Mouse (Mus musculus) layer of hippocampus, adult 9-11 months (tissue): ENCODE measurements around the gene Drg1.
"Not testable (repeated sequence)": the region's sequence is repeated elsewhere in the genome, so short reads cannot be mapped to it uniquely, and the experiment has no call there.

ENCODE experiments used
- DNase-seq: peaks from one replicate; pipeline ENCODE4 v3.0.0; 2022

The Drg1 gene

GRCm38 (mm10) chr11:3165210-3165782 lies 100.9 kb downstream of the Drg1 start:
- DNase-seq: not testable (repeated sequence)

DNA sequence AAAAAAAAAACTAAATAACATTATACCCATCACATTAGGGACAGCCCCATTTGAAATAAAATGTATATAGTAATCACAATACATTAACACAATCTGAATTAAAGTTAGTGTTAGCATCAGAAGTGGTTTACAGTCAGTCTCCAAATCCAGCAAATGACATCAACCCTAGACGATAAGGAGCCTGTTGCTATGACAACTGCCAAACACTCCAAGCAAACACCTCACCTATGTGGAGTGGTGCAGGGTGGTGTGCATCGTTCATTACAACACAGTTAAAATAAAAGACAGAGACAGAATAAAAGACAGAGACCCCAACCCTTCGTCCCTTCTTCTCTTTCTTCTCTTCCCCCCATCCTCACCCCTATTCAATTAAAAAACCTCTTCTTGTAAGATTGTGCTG lies 102.6 kb downstream of the Drg1 start:
- DNase-seq: not testable (repeated sequence)

- not testable (repeated sequence) for DNase-seq
Measured at GRCm38 (mm10) chr11:3163122-3163521, 103.1 kb downstream of the Drg1 start.

DNA sequence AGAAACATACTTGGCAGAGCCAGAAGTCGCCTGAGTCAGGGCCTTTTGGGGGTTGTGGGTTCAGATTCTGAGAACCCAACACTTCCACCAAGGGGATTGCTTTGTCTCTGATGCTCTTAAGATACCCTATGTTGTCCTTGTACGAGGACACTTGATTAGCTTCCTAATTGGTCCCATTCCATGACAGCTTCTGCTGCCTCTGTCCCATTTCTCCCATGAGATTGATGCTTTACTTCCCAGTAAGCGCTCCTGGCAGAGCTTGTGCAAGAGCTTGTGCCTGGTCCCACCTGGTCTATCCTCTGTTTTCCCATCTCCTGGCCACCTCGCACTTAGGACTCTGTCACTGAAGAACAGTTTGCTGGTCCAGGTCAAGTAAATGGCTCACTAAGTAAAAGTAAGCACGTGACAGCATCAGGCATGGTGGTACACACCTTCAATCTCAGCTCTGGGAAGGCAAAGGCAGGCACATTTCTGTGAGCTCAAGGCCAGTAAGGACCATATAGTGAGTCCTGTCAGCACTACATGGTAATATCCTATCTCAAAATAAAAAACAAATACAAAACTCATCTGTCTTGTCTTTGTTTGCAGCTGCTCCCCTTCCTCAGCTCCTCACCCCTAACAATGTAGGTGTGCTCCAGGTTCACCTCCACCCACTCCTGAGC lies 103.8 kb downstream of the Drg1 start:
- DNase-seq: peak; percentile 72

DNA sequence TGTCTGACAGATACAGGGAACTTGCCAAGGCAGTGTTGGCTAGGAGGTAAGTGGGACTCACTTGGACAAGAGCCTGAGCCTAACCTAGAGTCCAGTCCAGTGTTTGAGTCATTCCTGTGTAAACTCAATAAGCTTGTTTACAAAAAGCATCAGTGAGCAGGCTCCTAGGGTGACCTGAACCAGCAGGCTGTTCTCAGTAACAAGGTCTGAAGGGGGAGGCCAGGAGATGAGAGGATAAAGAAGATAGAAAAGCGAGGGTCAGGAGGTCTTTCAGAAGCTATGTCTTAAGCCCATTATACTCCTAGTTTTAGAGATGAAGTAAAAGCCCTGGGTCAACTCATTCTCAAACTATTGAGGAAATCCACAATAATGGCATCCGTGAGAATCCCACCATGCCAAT lies 104.8 kb downstream of the Drg1 start:
- DNase-seq: peak; percentile 59

GRCm38 (mm10) chr11:3158800-3159199 lies 107.4 kb downstream of the Drg1 start:
- DNase-seq: not testable (repeated sequence)

GRCm38 (mm10) chr11:3157996-3158395 lies 108.2 kb downstream of the Drg1 start:
- DNase-seq: peak; percentile 61

GRCm38 (mm10) chr11:3156991-3157390 lies 109.2 kb downstream of the Drg1 start:
- DNase-seq: not testable (repeated sequence)

DNA sequence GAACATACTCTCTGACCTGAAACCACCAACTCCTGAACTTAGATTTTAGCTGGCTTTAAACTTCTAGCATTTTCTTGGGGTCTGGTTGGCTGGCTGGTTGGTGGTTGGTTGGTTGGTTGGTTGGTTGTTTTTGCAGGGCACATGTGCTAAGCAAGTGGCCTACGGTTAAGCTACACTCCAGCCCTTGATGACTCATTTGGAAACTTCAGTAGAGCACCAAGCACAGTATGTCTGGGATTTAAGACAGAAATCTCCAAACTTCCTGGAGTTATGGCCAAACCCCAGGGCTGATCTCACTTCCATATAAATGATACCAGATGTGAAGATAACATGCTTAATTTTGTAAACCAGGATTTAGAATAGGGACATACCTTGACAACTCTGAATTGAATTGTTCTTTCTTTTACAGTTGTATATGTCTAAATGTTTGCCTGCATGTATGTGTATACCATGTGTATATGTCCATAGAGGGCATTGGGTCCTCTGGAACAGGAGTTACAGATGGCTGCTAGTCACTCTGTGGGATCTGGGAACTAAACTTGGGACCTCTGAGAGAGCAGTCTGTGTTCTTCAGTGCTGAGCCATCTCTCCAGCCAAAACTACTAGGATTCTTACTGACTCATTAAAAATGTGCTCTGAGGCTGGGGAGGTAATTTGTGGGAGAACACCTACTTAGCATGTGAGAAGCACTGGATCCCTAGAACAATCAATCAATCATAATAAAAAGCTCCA lies 112.4 kb downstream of the Drg1 start:
- peak; percentile 73 for DNase-seq

DNA sequence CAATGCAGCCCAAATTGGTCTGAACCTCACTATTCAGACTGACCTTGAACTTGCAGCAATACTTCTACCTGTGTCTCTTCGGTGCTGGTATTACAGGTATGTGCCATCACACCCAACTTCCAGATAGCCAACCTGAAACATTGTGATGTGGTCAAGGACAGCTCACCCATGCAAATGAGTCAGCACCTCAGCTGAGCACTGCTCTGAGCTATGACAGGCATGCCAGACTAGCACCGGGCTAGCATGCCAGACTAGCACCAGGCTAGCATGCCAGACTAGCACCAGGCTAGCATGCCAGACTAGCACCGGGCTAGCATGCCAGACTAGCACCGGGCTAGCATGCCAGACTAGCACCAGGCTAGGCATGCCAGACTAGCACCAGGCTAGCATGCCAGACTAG lies 114.9 kb downstream of the Drg1 start:
- DNase-seq: not testable (repeated sequence)

GRCm38 (mm10) chr11:3150677-3151003 lies 115.6 kb downstream of the Drg1 start:
- DNase-seq: not testable (repeated sequence)

GRCm38 (mm10) chr11:3150003-3150676 lies 116.1 kb downstream of the Drg1 start:
- not testable (repeated sequence) for DNase-seq

DNA sequence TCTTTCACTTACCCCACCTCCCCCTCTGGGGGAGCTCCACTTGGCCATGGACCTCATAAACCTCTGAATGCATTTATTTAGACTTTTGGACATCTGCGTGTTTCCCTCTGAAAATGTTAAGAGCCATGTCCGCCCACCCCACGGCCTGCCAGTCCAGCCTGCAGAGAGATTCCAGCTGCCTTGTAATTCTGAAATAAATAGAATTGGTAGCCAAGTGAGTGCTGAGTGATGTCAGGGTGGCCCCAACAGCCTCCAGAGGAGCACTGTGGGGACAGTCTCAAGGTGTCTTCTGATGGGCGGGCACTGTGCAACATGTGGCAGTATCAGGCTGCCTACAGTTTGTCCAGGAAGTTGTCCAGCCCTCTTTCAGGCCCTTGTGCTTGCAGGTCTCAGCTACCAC lies 116.7 kb downstream of the Drg1 start:
- DNase-seq: not testable (repeated sequence)

GRCm38 (mm10) chr11:3146806-3147205 lies 119.4 kb downstream of the Drg1 start:
- DNase-seq: not testable (repeated sequence)

- not testable (repeated sequence) for DNase-seq
Measured at GRCm38 (mm10) chr11:3145359-3146165, 120.7 kb downstream of the Drg1 start.

DNA sequence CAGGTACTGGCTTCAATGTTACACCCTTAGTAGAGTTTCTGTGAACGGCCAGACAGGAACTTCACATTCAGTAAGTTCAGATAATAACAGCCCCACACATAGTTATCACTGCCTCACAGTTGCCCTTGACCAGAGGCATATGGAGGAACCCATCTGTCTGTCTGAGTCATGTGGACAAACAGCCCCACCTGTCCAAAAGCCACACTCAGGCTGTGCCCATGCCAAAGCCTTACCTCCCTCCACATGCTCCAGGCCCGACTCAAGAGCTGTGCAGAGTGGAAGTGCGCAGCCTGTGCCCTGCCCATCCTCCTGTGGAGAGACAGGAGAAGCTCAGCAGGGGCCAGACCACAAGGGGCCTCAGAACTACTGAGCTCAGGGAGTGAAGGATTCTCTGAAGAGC lies 122.2 kb downstream of the Drg1 start:
- DNase-seq: not testable (repeated sequence)

- peak; percentile 91 for DNase-seq
Measured at GRCm38 (mm10) chr11:3142413-3142812, 123.8 kb downstream of the Drg1 start.

DNA sequence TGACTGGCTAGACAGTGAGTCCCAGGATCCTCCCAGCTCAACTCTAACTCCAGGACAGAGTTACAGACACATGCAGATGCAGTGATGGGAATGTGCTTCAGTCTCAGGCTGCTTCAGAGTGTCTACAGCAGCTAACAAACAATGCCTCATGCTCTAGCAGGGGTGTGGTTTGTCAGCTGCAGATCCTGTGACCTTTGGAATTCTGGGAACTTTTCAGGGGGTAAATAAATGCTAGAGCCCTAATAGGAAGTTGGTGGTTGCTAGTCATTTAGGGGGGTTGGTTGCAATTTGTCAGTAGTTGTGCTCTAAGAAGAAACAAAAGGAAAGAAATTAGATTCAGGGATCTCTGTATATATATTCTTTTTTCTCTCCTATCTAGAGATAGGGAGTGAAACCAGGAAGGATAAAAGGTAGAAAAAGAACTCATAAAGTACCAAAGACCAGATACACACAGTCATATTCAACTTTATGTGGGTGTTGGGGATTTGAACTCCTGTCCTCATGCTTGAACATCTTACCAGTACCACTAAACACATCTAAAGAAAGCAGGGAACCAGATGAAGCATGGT lies 125.2 kb downstream of the Drg1 start:
- not testable (repeated sequence) for DNase-seq

GRCm38 (mm10) chr11:3138323-3138722 lies 127.9 kb downstream of the Drg1 start:
- not testable (repeated sequence) for DNase-seq
